Mouse (Mus musculus): ENCODE measurements at regions not wholly inside any gene's neighbourhood (a gene's known extent, or its start where the extent isn't known, plus 50 kb on each side); places are given as distances from the start of the nearest gene placed in this dataset.

DNA sequence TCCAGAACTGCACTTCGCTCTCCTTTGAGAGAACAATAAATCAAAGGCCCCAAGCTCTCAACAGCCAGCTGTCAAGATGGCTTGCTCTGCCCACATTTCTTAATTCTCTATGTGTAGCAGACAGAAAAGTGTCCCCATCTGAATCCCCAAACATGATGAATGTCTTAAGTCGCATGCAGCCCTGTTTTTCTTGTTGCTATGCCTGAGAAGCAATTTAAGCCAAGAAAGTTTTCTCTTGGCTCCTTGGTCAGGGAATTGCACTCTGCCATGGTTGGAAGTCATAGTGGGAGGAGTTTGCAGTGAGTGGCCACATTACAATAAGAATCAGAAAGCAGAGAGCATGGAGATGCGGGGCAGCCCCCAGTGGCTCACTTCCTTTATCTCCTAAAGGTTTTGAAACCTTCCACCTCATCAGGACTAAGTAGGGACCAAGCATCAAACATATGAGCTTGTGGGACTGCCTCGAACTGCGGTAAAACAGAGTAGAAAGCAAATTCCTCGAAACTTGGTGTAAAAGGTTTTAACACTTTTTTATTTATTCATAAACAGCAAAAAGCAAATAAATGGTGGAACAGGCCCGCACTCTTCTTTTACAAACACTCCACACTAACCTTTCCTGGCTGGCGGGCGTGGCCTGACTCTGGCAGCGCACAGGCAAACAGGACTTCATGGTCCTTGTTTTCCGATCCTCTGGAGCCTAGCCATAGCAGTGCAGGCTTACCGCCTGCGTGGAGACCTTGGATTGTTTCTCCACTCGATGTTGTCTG lies 227.4 kb downstream of the Ankrd50 start:
- DNase-seq (ENCODE audit: extremely low spot score): no peak

DNA sequence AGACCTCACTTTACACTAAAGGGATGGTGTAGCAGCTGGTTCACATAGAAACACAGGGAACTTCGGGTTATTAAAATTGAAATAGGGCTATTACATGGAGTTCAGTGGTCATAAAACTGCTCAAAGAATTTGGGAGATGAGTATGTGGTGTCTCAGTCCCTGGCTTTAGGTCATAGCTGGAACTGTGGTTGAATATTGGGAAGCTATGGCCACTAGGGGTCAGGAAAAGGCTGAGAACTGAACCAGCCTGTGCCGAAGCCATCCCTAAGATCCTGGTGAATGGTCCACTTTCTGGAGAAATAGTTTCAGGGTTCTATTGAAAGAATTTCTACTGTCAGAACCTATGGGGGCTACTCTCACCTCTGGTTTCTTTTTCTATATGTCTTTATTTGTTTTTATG lies 229.0 kb downstream of the Ankrd50 start:
- DNase-seq (ENCODE audit: extremely low spot score): peak; percentile 58

GRCm38 (mm10) chr3:38254896-38255295 lies 229.7 kb downstream of the Ankrd50 start:
- DNase-seq (ENCODE audit: extremely low spot score): no peak

DNA sequence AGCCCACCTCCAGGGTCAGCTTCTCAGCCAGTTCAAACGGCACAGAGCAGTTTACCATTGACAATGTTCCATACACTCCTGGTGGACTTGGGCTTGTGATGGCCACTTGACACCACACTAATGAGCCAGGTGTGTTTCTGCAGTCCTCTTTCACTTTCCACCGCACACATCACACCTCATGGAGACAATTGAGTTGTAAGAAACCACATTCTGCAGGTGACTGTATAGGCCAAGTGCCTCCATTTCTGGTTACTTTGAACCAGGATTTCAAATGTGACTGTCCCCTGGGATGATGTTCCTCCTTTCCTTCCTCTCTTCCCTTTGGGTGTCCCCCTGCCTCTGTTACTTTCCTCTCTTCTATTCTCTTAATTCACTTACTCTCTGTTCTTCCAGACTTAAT lies 233.1 kb downstream of the Ankrd50 start:
- DNase-seq (ENCODE audit: extremely low spot score): no peak

- DNase-seq (ENCODE audit: extremely low spot score): no peak
Observed at GRCm38 (mm10) chr3:38250552-38250951, 234.1 kb downstream of the Ankrd50 start.

DNA sequence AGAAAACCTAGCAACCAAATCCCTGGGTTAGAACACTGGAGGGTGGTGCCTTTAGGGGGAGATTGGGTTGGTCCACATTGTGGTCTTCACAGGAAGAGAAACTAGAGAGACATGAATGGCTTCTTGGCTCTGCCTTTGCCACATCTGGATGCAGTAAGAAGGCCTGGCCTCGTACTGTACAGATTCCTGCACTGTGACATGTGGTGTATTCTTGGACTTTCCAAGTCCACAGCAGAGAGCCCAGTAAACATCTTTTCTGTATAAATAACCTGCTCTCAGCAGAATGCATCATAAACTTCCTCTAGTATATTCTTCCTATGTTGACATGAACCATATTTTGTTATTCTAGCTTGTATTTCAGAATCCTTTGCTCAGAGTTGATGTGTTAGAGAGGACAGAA lies 235.7 kb downstream of the Ankrd50 start:
- no peak for DNase-seq (ENCODE audit: extremely low spot score)

DNA sequence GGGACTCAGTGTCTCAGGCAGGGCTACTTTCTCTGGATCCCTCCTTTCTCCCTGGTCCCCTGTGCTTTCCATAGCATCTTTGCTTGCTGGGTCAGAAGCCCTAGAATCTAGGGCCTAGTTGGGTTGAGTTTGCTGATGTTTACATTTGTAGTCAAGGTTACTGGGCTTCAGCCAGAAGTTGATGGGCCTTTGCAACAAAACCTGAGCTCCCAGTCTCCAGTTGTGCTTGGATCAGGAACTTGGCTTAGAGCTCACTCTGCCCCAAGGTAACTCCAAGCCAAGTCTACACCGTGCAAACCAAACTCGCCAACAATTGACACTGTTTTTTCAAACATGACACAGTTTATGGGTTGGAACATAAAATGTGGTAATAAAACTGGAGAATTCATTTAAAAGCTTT lies 238.2 kb downstream of the Ankrd50 start:
- DNase-seq (ENCODE audit: extremely low spot score): no peak

GRCm38 (mm10) chr3:38243209-38243608 lies 241.4 kb downstream of the Ankrd50 start:
- no peak for DNase-seq (ENCODE audit: extremely low spot score)

GRCm38 (mm10) chr3:38237616-38238015 lies 247.0 kb downstream of the Ankrd50 start:
- DNase-seq (ENCODE audit: extremely low spot score): no peak

DNA sequence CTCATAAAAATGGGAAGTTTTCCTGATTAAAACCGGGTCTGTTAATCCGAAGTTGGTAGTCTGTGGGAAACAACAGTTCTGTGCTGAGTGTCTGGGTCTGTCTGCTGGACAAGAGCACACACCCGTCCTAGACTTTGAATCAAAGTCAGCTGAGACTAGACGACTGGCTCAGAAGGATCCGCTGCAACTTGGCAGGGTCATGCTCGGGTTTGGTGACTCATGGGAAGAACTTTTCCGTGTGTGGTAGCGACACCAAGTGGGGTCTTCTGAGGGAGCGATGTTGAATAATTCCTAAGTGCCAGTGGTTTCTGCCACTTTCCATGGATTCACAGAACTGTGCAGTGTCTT lies 248.9 kb downstream of the Ankrd50 start:
- DNase-seq (ENCODE audit: extremely low spot score): no peak

- no peak for DNase-seq (ENCODE audit: extremely low spot score)
Observed at GRCm38 (mm10) chr3:38235033-38235735, 249.5 kb downstream of the Ankrd50 start.

- no peak for DNase-seq (ENCODE audit: extremely low spot score)
Observed at GRCm38 (mm10) chr3:38234534-38234933, 250.1 kb downstream of the Ankrd50 start.

- no peak for DNase-seq (ENCODE audit: extremely low spot score)
Observed at GRCm38 (mm10) chr3:38234006-38234405, 250.6 kb downstream of the Ankrd50 start.

DNA sequence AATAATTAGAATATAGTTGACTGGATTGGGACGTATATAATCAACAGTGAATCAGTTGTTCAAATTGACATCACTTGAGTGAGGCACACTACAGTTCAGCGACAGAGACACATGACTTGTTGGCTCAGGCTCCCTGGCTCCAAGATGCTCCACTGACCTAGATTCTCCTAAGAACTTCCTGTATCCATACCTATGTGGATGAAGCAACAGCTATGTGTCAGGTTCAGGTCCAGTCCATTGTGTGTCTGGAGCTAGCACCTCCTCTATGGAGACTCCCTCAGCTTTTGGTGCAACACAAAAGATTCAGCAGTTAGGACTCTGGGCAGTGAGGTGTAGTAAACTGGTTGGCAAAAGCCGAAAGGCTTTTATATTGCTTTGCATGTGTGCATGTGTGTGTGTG lies 251.6 kb downstream of the Ankrd50 start:
- no peak for DNase-seq (ENCODE audit: extremely low spot score)

GRCm38 (mm10) chr3:38232111-38233076 lies 252.2 kb downstream of the Ankrd50 start:
- DNase-seq (ENCODE audit: extremely low spot score): peak; percentile 39

GRCm38 (mm10) chr3:38231506-38231905 lies 253.1 kb downstream of the Ankrd50 start:
- DNase-seq (ENCODE audit: extremely low spot score): no peak

GRCm38 (mm10) chr3:38230796-38231195 lies 253.8 kb downstream of the Ankrd50 start:
- no peak for DNase-seq (ENCODE audit: extremely low spot score)

GRCm38 (mm10) chr3:38229686-38230085 lies 255.0 kb downstream of the Ankrd50 start:
- DNase-seq (ENCODE audit: extremely low spot score): no peak

DNA sequence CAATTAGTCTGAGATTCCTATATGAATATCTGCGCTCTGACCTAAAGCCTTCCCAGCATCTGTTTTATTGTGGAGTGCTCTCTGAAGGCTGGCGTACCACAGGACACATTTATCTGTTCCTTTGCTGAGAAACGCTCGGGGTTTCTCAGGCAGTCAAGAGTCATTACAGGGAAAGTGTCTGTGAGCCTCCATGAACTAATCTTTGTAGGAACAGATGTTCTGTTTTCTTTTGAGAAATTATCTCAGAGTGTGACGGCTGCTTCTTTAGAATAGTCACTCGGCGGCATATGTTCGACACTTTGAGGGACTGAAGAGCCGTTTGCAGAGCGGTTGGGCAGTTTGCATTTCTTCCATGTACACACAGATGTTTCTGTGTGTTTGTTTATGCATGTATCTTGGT lies 255.6 kb downstream of the Ankrd50 start:
- DNase-seq (ENCODE audit: extremely low spot score): no peak

DNA sequence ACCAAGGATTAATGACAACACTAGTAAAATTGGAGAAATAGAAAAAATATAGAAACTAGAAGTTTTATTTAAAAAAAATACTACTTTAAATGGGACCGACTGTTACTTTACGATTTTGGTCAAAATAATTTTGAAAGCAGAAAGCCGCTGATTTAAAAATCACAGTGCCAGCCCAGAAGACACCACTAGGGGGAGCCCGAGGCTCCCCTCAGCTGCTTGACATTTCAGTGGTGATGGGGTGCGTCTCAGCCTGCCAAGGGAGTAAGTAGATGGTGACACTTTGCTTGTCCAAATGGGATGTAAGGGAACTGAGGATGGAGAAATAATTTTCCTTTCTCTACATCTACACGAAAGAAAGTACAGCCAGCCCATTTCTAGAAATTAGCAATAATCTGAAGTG lies 257.0 kb downstream of the Ankrd50 start:
- DNase-seq (ENCODE audit: extremely low spot score): peak; percentile 64

DNA sequence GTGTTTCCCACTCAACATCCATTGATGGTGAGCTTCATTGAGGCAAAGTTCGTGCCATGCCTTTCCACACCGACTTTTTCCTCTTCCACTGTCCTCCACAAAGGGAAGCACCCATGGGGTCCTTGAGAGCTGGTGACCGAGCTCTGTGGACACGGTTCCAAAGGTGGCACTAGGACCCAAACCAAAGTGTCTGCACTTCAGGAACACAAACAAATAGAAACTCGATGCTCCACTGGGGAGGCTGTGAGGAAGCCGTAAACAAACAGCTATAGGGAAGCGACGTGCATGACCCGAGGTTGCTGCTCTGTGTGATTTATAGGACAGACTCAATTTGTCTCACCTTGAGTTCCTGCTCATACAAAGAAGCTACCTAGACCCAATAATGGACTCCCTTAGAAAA lies 257.5 kb downstream of the Ankrd50 start:
- DNase-seq (ENCODE audit: extremely low spot score): no peak

GRCm38 (mm10) chr3:38226147-38226546 lies 258.5 kb downstream of the Ankrd50 start:
- no peak for DNase-seq (ENCODE audit: extremely low spot score)

All from embryo, embryonic 9.5 days (tissue).